Mouse (Mus musculus): Measurements from ENCODE around the gene Gm20737. TPM values are rescaled to one million over a fixed set of nuclear protein-coding genes. Genes with fewer than 3 reads are reported as not detected.
"Not testable (repeated sequence)": the region's sequence is repeated elsewhere in the genome, so short reads cannot be mapped to it uniquely, and the experiment has no call there.

The Gm20737 gene
- total RNA-seq (2021) = not detected

GRCm38 (mm10) chrY:10535942-10536341 is at the start of gene Gm20737:
Gm20737 (minus strand) TSS chrY:10536042.
- DNase-seq (ENCODE audit: low spot score in 2 of 2); intact Hi-C loops (cut with DNase I): not testable (repeated sequence)

GRCm38 (mm10) chrY:10553153-10553552 is 17.3 kb upstream of the Gm20737 start, which contains the start of gene Gm21775:
Gm21775 (plus strand) TSS chrY:10553453.
- DNase-seq (ENCODE audit: low spot score in 2 of 2); intact Hi-C loops (cut with DNase I): not testable (repeated sequence)

Other genes with a start within 250 kb of the Gm20737 start
- not detected for gene Gm20834, start 211.5 kb downstream of the Gm20737 start, total RNA-seq (2021)
- gene Gm28510, start 123.3 kb downstream of the Gm20737 start, total RNA-seq (2021) = not detected
- not detected for gene Gm21775, start 17.4 kb upstream of the Gm20737 start, total RNA-seq (2021)
- gene Gm21900, start 80.3 kb upstream of the Gm20737 start, total RNA-seq (2021) = not detected
- gene Gm20777, start 216.4 kb upstream of the Gm20737 start, total RNA-seq (2021) = not detected

All from left cerebral cortex, postnatal 25 days (tissue).